Mouse (Mus musculus): Measurements from ENCODE around the gene Pnn. TPM values are rescaled to one million over a fixed set of nuclear protein-coding genes. Genes with fewer than 3 reads are reported as not detected.

Gene Pnn
- polyA plus RNA-seq, 1 experiment from 2014 or later, result 104 TPM

Other genes starting within 250 kb of the Pnn start
- gene Sec23a, start 54.9 kb upstream of the Pnn start, polyA plus RNA-seq (2015; fragmentation: Nextera tagmentation; extraction: Ambion mirVana), result 105 and 111 TPM in 2 replicates
- gene Gemin2, start 53.5 kb upstream of the Pnn start, polyA plus RNA-seq (2015; fragmentation: Nextera tagmentation; extraction: Ambion mirVana), result 37.6 and 40.9 TPM in 2 replicates
- gene Trappc6b, start 5.4 kb upstream of the Pnn start, polyA plus RNA-seq (2015; fragmentation: Nextera tagmentation; extraction: Ambion mirVana), result 81.7 and 89.7 TPM in 2 replicates
- 63.2 TPM in 2 replicates for gene Mia2, start 28.9 kb downstream of the Pnn start, polyA plus RNA-seq (2015; fragmentation: Nextera tagmentation; extraction: Ambion mirVana)
- gene Fbxo33, start 152.8 kb downstream of the Pnn start, polyA plus RNA-seq (2015; fragmentation: Nextera tagmentation; extraction: Ambion mirVana), result 7.1 and 7.9 TPM in 2 replicates

Measured in limb, embryonic 13.5 days (tissue).